19 mouse cellular contexts compared by ENCODE assay signal in genomic region chr9:45411111-45411510, GRCm38 (mm10). TPM values are rescaled to one million over a fixed set of nuclear protein-coding genes. Genes with fewer than 3 reads are reported as not detected.
"Had no signal": no experiment of that assay in that cellular context is flagged by ENCODE, and none has a peak within 500 bp of the region (broad histone marks: within the 10 kb centered on the region; RNA-seq: fewer than 3 reads in every experiment).

No protein-coding gene starts in this region.

- H3K4me3 ChIP-seq: heart, adult 2 months; heart, embryonic 10.5 days; heart, embryonic 12.5 days; heart, embryonic 13.5 days; heart, embryonic 15.5 days; hindbrain, embryonic 10.5 days; hindbrain, embryonic 12.5 days; hindbrain, embryonic 13.5 days; intestine, embryonic 15.5 days; layer of hippocampus, adult 2 months; left cerebral cortex, adult 2 months had no signal

- H3K9ac ChIP-seq: heart, embryonic 12.5 days; heart, embryonic 13.5 days; heart, embryonic 15.5 days; hindbrain, embryonic 12.5 days; hindbrain, embryonic 13.5 days; hindbrain, embryonic 14.5 days; hindbrain, embryonic 15.5 days; intestine, embryonic 15.5 days had no signal

- H3K27me3 ChIP-seq: hindbrain, embryonic 15.5 days; intestine, embryonic 15.5 days had no signal

- H3K9me3 ChIP-seq: heart, embryonic 10.5 days; heart, embryonic 12.5 days; heart, embryonic 13.5 days; heart, embryonic 15.5 days; hindbrain, embryonic 10.5 days; hindbrain, embryonic 12.5 days; hindbrain, embryonic 13.5 days; hindbrain, embryonic 15.5 days; intestine, embryonic 15.5 days had no signal

- H3K36me3 ChIP-seq: heart, embryonic 10.5 days; heart, embryonic 12.5 days; heart, embryonic 13.5 days; heart, embryonic 15.5 days; hindbrain, embryonic 10.5 days; hindbrain, embryonic 12.5 days; hindbrain, embryonic 13.5 days; hindbrain, embryonic 15.5 days; intestine, embryonic 15.5 days had no signal

- DNase-seq: heart, adult 2 months; layer of hippocampus, postnatal 36 days had no signal

- H3K27ac ChIP-seq: heart, adult 2 months; heart, embryonic 10.5 days; heart, embryonic 13.5 days; heart, embryonic 15.5 days; hindbrain, embryonic 10.5 days; hindbrain, embryonic 12.5 days; hindbrain, embryonic 13.5 days; hindbrain, embryonic 14.5 days; hindbrain, embryonic 15.5 days; hindbrain, postnatal 0 days; intestine, embryonic 15.5 days; kidney, postnatal 0 days; layer of hippocampus, adult 2 months; left cerebral cortex, adult 2 months had no signal

- ATAC-seq: intestine, embryonic 16.5 days; intestine, postnatal 0 days had no signal

- H3K4me1 ChIP-seq: hindbrain, embryonic 12.5 days had no signal

- H3K4me2 ChIP-seq: heart, embryonic 12.5 days had no signal

RNA-seq across cellular contexts. Expression of gene Dscaml1, which starts 15.3 kb away (rescaled TPM):
- polyA plus RNA-seq: inflammation-experienced regulatory T-cells, adult 6 months had no signal
